Mouse (Mus musculus) ES-E14 (cell line): ENCODE data around the gene Itpripl2. TPM values are rescaled to one million over a fixed set of nuclear protein-coding genes. Genes with fewer than 3 reads are reported as not detected.

ENCODE experiments used
- DNase-seq: peaks from one replicate; pipeline ENCODE4 v3.0.0-alpha.2; 2013; ENCODE audit warnings: low read depth, low spot score
- H3K27ac ChIP-seq: 2 replicates; pipeline ENCODE4 v1.5.1; 2012; ENCODE audit warnings: low read depth, mild to moderate bottlenecking, low read length, moderate library complexity, mixed read lengths; ENCODE audit not compliant: poor library complexity, insufficient read depth, severe bottlenecking
- H3K36me3 ChIP-seq: 2 replicates; pipeline ENCODE4 v1.6.1; 2012; ENCODE audit warnings: mild to moderate bottlenecking, low read length, moderate library complexity, mixed read lengths; ENCODE audit not compliant: control insufficient read depth, poor library complexity, insufficient read depth, severe bottlenecking
- H3K4me1 ChIP-seq, 2 experiments: fragments of 150-350 bp in 1 of 2; sonication (generic) in 1 of 2; 2 replicates each; pipeline ENCODE4 v1.6.1; 2012; ENCODE audit warnings: low read length in 2 of 2, mild to moderate bottlenecking in 1 of 2, mixed read lengths in 1 of 2; ENCODE audit not compliant: control insufficient read depth in 2 of 2, insufficient read depth in 2 of 2, poor library complexity in 1 of 2
- H3K4me3 ChIP-seq, 2 experiments: fragments of 150-350 bp in 1 of 2; sonication (generic) in 1 of 2; 2 replicates each; pipeline ENCODE4 v1.5.1; 2012; ENCODE audit warnings: low read length in 2 of 2, low read depth in 1 of 2, mild to moderate bottlenecking in 1 of 2, mixed read lengths in 1 of 2; ENCODE audit not compliant: insufficient read depth in 1 of 2, poor library complexity in 1 of 2, severe bottlenecking in 1 of 2
- H3K9ac ChIP-seq: 2 replicates; pipeline ENCODE4 v1.6.1; 2012; ENCODE audit warnings: low read depth, mild to moderate bottlenecking, low read length, mixed read lengths; ENCODE audit not compliant: poor library complexity, insufficient read depth, severe bottlenecking
- H3K9me3 ChIP-seq: fragments of 150-350 bp; sonication (generic); 2 replicates; pipeline ENCODE4 v1.6.1; 2012; ENCODE audit warnings: low read depth, mild to moderate bottlenecking, low read length; ENCODE audit not compliant: control insufficient read depth, insufficient read depth
- CHD2 ChIP-seq: IDR thresholded peaks from 2 replicates; pipeline ENCODE4 v1.6.1; 2014; ENCODE audit warnings: mild to moderate bottlenecking, low read depth, low read length, inconsistent platforms
- HCFC1 ChIP-seq: IDR thresholded peaks from 2 replicates; pipeline ENCODE4 v1.6.1; 2012; ENCODE audit warnings: low read length, inconsistent platforms, borderline replicate concordance; ENCODE audit not compliant: insufficient read depth
- MAFK ChIP-seq: IDR thresholded peaks from 2 replicates; pipeline ENCODE4 v1.6.1; 2014; ENCODE audit warnings: mild to moderate bottlenecking, low read depth, low read length, inconsistent platforms; ENCODE audit not compliant: insufficient read depth
- ZC3H11A ChIP-seq: IDR thresholded peaks from 2 replicates; pipeline ENCODE4 v1.6.1; 2012; ENCODE audit warnings: low read depth, mild to moderate bottlenecking, inconsistent platforms, low read length, borderline replicate concordance
- ZNF384 ChIP-seq: IDR thresholded peaks from 2 replicates; pipeline ENCODE4 v1.6.1; 2012; ENCODE audit warnings: low read depth, low read length, inconsistent platforms
- in situ Hi-C, 2 experiments: fragments of 600-800 bp; cut with MboI; formaldehyde crosslinking; loops; one replicate each; pipeline ENCODE4 v1.15.1; 2025; ENCODE audit warnings: low sequenced_read_pairs in 2 of 2, inconsistent platforms in 1 of 2; ENCODE audit not compliant: unreplicated experiment in 2 of 2
- total RNA-seq: library from RNA; depleted of rRNA; stranded (reverse); fragments of 300-350 nt; gene quantifications from 2 replicates; pipeline ENCODE4 v1.2.3, GENCODE M21; 2012

Gene Itpripl2
- total RNA-seq, 1 experiment: 9.7 TPM

- H3K4me3 ChIP-seq: no peak overlapping the region
- H3K9me3 ChIP-seq: no peaks in the 10 kb centered on the region
- no peak overlapping the region for H3K9ac ChIP-seq
- H3K4me1 ChIP-seq: peaks cover 0 to 2% of the 10 kb centered on the region in 2 experiments; a peak in 1 of 4 replicates
- in situ Hi-C loops: no loop called here
- H3K36me3 ChIP-seq: no peaks in the 10 kb centered on the region
- no peak overlapping the region for H3K27ac ChIP-seq
- TF ChIP-seq HCFC1 (no peak), ZNF384 (no peak), CHD2 (no peak), MAFK (no peak), ZC3H11A (no peak)
- no peak for DNase-seq
These were observed 27.3 kb downstream of the Itpripl2 start for GRCm38 (mm10) chr7:118464432-118464831.

DNA sequence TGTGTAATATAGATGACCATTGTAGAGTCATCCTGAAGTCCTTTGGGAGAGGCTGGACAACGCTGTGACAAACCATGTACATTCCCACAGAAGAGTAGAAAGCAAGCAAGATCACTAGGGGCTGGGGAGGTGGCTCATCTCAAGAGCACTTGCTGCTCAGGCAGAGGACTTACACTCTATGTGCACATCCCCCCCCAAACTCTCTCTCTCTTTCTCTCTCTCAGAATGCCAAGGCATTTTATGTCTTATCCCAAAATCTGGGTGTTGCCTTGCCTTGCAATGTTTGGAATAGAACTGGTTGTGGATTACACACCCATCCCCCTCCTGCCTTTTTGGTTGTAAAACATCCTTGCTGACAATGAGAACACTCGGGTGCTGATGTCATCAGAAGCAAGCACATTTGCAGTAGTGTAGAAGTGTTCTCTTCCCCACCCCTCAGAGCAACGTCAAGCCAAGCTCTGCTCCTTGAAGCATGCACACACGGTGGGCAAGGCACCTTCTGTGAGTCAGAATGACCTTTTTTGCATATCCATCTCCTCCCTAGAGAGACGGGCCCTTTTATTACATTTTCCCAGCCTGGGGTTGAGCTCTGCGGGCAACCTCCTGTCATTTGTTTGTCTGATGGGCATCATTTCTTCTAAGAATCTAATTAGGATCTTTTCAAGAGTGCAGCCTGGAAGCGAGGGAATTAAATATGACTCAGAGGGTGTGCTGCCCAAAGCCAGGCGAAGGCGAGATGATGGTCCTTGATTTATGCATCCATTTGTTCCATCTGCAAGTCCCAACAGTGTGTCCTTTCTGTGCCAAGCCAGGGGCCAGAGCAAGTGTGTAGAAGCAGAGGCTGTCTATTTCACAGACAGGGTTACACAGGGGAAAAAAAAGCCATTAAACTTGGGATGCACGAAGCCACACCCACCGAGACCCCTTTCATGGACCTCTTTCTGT lies 28.7 kb downstream of the Itpripl2 start:
- Histone ChIP-seq H3K9ac (no peak overlapping the region), H3K27ac (no peak overlapping the region)

GRCm38 (mm10) chr7:118461400-118462136 lies 30.2 kb downstream of the Itpripl2 start:
- no peaks in the 10 kb centered on the region for H3K9me3 ChIP-seq
- H3K27ac ChIP-seq: no peak overlapping the region
- in situ Hi-C loops: no loop called here
- no peaks in the 10 kb centered on the region for H3K36me3 ChIP-seq
- H3K4me3 ChIP-seq: no peak overlapping the region
- no peak overlapping the region for H3K9ac ChIP-seq
- peaks cover 0 to 2% of the 10 kb centered on the region in 2 experiments; a peak in 1 of 4 replicates for H3K4me1 ChIP-seq
- no peak for TF ChIP-seq HCFC1
- TF ChIP-seq ZC3H11A: no peak
- no peak for TF ChIP-seq CHD2
- TF ChIP-seq ZNF384: no peak
- TF ChIP-seq MAFK: no peak
- DNase-seq: no peak

More for the DNA sequence above, 28.7 kb downstream of the Itpripl2 start:
- Histone ChIP-seq H3K9me3 (no peaks in the 10 kb centered on the region), H3K4me1 (peaks cover 0 to 2% of the 10 kb centered on the region in 2 experiments; a peak in 1 of 4 replicates), H3K36me3 (no peaks in the 10 kb centered on the region), H3K4me3 (no peak overlapping the region)
- no peak for DNase-seq
- TF ChIP-seq ZNF384 (no peak), CHD2 (no peak), ZC3H11A (no peak), MAFK (no peak), HCFC1 (no peak)
- in situ Hi-C loops: no loop called here

DNA sequence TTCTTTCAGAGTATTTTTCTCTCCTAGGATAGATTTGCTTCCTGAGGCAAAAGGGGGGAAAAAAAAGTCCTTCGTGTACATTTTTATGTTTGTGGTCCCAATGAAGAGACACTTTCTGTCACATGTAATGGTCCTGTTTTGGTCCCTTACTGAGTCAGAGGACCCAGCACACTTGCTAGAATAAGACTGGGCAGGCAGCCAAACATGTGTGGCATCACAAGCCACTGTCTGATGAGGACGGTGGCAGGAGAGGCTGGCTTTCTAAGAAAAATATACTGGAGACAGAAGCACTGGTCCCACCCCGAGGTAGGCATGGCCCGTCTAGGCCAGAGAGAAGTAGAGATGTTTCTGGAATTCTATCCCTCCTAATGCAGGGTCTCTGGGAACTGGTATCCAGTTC lies 38.1 kb downstream of the Itpripl2 start:
- Histone ChIP-seq H3K36me3 (no peaks in the 10 kb centered on the region), H3K27ac (no peak overlapping the region), H3K4me1 (no peaks in the 10 kb centered on the region; a peak in 1 of 4 replicates), H3K9ac (no peak overlapping the region), H3K4me3 (no peak overlapping the region), H3K9me3 (no peaks in the 10 kb centered on the region)
- TF ChIP-seq ZC3H11A (no peak), HCFC1 (no peak), CHD2 (no peak), MAFK (no peak), ZNF384 (no peak)
- no peak for DNase-seq
- in situ Hi-C loops: no loop called here
